Mouse (Mus musculus): Measurements from ENCODE around the gene Ppp3r2.

The Ppp3r2 gene

DNA sequence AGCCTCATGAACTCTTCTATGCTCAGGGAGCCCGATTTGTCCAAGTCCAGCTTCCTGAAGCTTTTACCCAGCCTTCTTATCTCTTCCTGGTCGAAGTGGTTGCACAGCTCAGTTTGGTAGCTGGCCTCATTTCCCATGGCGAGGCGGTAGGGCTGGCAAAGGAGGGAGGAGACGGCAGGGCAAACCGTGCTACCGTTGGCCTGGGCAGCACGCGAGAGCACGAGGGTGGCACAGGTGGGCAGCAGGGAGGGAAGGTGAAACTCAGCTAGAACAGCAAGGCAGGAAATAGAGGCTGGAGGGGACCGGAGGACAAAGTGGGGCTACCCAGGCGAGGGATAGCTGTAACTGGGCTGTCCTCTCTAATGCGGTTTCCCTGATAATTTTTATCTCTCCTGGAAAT is at the start of gene Ppp3r2:
TSS of gene Ppp3r2 (minus strand) at position 213 of the 400 bp plus-strand sequence.
- DNase-seq (ENCODE audit: low read depth, low spot score), result no peak

DNA sequence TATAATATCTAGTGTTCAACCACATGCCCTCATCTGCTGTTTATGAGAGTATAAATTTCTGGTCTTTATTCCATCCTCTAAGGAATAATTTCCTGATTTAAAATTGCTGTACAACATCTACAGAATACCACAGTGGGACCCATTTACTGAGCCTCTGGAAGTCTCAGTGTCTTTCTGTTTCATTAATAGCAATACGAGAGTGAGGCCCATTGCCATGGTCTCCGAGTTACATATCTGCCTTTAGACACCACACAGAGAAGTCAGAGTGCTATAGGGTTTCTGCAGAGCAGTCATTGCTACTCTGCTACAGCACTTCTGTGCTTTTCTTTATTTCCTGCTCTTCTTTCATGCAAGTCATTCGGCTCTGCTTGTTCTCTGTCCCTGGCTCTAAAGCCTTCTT is 47.5 kb upstream of the Ppp3r2 start:
- DNase-seq (ENCODE audit: low read depth, low spot score), result no peak

- peak; percentile 44 for DNase-seq (ENCODE audit: low read depth, low spot score)
Observed at GRCm38 (mm10) chr4:49723908-49724307, 42.1 kb upstream of the Ppp3r2 start.

- DNase-seq (ENCODE audit: low read depth, low spot score), result no peak
Observed at GRCm38 (mm10) chr4:49691405-49692194, 9.8 kb upstream of the Ppp3r2 start.

DNA sequence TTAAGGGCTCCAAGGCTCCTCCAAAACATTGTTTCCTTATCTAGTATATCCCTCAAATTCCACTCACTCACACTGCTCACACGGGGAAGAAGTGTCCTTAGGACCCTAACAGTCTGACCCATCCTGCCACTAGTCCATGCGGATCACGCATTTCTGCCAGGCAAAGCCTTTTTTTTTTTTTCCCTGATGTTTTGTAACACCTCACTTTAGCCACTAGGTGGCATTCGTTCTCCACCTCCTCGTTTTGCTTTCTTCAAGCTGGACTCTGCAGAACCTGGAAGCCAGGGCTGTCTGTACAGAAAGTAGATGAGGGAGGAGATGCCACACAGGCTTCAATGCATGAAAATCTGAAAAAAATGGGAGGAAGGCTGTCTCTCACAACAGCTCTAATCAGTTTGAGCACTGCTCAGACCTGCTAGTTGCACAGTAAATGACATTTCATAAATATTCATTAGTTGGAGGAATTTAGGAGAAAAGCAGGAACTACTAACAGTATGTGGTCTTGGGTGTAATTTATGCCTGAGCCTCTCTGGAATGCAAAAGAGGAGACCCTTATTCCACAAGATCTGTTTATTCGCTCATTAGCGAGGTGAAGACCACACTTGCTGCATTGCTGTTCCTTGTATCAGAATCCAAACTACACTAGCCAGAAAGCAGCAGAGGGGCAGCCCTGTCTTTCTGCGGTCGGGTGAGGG is 6.9 kb upstream of the Ppp3r2 start:
- DNase-seq (ENCODE audit: low read depth, low spot score), result peak; percentile 64

GRCm38 (mm10) chr4:49680171-49680875 is 1.5 kb downstream of the Ppp3r2 start:
- DNase-seq (ENCODE audit: low read depth, low spot score), result no peak

GRCm38 (mm10) chr4:49676790-49677189 is 5.0 kb downstream of the Ppp3r2 start:
- DNase-seq (ENCODE audit: low read depth, low spot score), result no peak

- no peak for DNase-seq (ENCODE audit: low read depth, low spot score)
Observed at GRCm38 (mm10) chr4:49676071-49676470, 5.8 kb downstream of the Ppp3r2 start.

DNA sequence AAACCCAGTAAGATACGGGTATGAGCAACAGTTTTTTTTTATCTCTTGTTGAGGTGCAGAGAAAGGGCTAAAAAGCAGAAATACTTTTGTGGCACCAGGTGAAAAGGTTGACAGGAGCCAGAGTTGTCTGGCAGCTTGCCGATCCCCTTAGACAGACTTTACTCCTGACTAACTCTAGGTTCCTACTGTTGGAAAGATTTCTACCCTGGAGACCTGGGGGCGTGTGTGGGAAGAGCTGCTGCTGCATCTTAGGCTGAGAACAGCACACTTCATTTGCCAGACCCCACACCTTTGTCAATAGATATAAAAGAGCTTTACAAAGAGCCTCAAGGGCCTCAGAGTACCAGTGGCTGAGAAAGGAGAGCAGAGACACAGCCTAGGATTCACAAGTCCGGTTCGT is 17.0 kb downstream of the Ppp3r2 start:
- no peak for DNase-seq (ENCODE audit: low read depth, low spot score)

DNA sequence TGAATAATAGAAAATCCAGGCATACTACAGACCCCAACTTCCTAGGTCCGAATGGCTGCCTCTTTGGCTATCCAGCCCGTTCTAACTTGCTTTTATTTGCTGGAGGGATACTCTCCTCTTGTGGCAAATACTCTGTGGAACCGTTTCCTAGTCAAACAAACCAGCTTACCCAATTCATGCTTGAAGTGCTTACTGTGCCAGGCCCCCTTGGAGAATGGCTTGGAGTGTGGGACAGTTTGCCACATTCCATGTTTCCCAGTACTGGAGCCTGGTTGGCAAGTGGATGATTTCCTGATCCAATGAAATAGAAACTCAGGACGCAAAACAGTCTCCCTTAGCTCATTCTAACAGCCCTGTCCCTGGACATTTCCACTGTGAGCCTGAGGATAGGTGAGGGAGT is 19.6 kb downstream of the Ppp3r2 start:
- DNase-seq (ENCODE audit: low read depth, low spot score), result no peak

DNA sequence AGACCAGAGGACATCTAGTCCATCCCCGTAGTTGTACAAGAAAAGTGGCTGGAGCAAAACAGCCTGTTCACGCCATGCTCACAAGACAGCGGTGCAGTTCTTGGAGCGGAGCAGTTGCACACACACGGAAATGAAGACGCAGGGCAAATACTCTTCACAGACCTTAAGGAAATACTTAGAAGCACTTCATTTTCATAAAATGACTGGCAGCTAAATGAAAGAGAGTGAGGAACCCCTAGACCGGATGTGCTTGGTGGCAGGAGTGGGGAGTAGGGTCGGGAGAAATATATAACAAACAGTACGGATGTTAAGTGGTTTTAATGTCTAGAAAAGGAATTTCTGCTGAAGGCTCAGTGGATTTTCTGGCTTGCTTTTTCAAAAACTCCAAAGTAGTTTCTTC is 20.2 kb downstream of the Ppp3r2 start:
- DNase-seq (ENCODE audit: low read depth, low spot score), result no peak

DNA sequence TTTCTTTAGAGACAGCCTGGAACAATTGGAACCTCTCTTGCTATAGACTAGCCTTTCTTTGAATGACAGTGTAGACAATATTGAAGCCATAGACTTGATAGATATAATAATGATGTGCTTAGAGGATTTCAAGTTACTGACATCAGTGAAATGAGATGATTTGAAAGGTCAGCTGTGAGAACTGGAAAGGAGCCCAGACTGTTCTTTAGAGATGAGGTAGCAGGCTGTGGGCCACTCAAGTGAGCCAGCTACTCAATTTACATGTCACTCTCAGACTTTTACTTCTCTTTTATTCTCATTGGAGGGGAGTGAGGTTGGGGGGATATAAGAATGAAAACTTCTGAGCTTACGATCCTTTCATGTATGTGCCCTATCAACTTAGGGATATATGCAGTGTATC is 22.4 kb downstream of the Ppp3r2 start:
- no peak for DNase-seq (ENCODE audit: low read depth, low spot score)

- no peak for DNase-seq (ENCODE audit: low read depth, low spot score)
Observed at GRCm38 (mm10) chr4:49639913-49640312, 41.9 kb downstream of the Ppp3r2 start.

GRCm38 (mm10) chr4:49637821-49638220 is 44.0 kb downstream of the Ppp3r2 start:
- no peak for DNase-seq (ENCODE audit: low read depth, low spot score)

DNA sequence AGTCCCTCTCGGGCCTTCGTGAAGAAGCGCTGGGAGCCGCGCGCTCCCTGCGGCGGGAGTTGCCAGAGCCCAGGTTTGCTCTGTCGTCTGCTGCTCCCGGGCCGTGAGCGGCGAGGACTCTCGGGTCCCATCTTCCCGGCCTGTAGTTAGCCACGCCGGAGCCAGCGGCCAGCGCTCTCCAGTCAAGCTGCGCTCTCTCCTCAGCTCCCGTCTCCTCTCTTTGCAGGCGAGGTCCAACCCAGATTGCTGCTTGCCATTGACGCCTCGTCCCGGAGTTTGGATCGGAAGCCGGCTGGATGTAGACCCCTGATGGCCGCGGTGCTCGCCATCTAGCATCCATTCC is 49.7 kb downstream of the Ppp3r2 start:
- no peak for DNase-seq (ENCODE audit: low read depth, low spot score)

DNA sequence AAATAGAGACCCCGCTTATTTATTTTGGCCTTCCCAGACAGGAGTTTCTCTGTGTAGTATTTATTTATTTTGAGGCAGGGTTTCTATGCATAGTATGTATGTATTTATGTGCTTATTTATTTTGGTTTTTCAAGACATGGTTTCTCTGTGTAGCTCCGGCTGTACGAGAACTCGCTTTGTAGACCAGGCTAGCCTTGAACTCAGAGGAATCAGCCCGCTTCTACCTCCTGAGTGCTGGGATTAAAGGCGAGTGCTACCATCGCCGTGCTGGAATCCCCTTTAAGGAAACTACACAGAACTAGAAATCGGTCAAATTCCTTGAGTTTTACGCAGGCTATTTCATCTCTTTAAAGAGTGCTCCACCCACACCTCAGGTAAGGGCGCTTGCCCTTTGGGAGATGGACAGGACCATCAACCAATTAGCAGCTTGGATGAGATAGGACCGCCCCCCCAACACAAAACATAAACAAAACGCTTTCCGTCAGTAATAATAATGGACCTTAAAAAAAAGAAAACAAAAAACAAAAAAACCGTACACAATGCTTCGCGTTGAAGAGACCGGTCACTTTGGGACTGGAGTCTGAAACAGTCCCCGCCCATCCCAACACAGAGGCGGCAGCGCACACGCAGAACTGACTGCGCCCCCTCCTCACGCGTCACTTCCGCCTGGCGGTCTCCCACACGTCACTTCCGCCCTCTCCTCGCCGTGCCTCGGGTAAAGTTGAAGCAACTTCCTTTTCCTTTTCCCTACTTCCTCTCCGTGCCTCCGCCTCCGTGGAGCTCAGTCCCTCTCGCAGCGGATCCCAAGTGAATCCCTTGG is 50.3 kb downstream of the Ppp3r2 start, which contains the start of gene Rnf20:
TSS of gene Rnf20 (plus strand) at position 688 of the 820 bp plus-strand sequence.
- peak; percentile 95 for DNase-seq (ENCODE audit: low read depth, low spot score)

DNA sequence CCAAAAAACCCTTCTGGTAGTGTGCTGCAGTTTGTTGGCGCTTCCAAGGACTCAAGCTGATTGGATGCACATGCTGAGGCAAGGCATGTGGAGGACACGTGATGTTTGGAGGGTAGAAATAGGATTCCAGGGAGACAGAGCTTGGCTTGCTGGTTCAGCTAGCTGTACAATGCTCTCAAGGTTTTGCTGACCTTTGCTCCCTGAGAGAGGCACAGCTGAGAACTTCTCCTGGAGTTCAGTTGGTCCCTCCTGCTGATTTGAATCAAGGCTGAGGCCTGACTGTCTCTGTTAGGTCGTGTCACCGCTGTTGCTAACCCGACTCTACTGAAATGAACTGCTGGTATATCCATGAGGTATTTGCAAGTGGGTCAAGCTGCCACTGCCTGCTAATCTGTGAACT is 52.9 kb downstream of the Ppp3r2 start:
- no peak for DNase-seq (ENCODE audit: low read depth, low spot score)
